Mouse (Mus musculus): ENCODE data around the gene Ttyh3. TPM values are rescaled to one million over a fixed set of nuclear protein-coding genes. Genes with fewer than 3 reads are reported as not detected.
"Not testable (repeated sequence)": the region's sequence is repeated elsewhere in the genome, so short reads cannot be mapped to it uniquely, and the experiment has no call there.

Gene Ttyh3
- 32.1 and 52.5 TPM in 2 replicates for polyA plus RNA-seq (2016; fragmentation: Nextera tagmentation; extraction: Ambion mirVana)

GRCm38 (mm10) chr5:140648519-140649100 is at the start of gene Ttyh3:
Gene Ttyh3 (minus strand): TSS chr5:140649031.
- peaks cover 37% of the 10 kb centered on the region for H3K36me3 ChIP-seq
- under 1% methylated on average over 62 of the region's 62 CpGs for WGBS
- no peaks in the 10 kb centered on the region for H3K9me3 ChIP-seq
- H3K4me3 ChIP-seq, result peak within 1 kb of the TSS; percentile 98
- no peaks in the 10 kb centered on the region; the same call in 1 of the 2 replicates for H3K27me3 ChIP-seq (ENCODE audit: insufficient read depth, poor library complexity, severe bottlenecking)
- H3K27ac ChIP-seq, result peak within 1 kb of the TSS; percentile 100
- H3K4me1 ChIP-seq (replicated peaks), result peaks cover 52% of the 10 kb centered on the region
- no peak for DNase-seq (ENCODE audit: low spot score)

DNA sequence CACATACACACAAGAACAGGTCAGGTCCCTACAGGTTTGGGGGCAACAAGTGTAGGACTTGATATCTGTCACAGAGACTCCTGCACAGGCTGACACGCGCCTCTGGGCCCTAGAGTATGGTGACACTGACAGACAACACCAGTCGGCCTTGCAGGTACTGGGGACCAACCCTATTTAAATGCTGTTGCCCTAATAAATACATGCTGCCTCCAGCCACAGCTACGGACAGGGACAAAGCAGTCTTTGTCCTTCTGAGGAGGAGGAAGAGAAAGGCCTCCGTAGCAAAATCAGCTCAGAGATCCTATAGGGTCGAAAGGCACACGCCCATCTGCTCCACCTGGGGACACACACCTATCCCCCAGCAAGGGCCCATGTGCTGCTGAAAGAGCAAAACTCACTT is 47.2 kb upstream of the Ttyh3 start:
- Histone ChIP-seq H3K36me3 (peaks cover 75% of the 10 kb centered on the region), H3K9me3 (no peaks in the 10 kb centered on the region), H3K4me1 (replicated peaks) (peaks cover 23% of the 10 kb centered on the region), H3K27me3 (ENCODE audit: insufficient read depth, poor library complexity, severe bottlenecking) (no peaks in the 10 kb centered on the region), H3K4me3 (no peak overlapping the region), H3K27ac (no peak overlapping the region)
- DNase-seq (ENCODE audit: low spot score), result no peak
- 81% methylated on average over 7 of the region's 7 CpGs for WGBS

DNA sequence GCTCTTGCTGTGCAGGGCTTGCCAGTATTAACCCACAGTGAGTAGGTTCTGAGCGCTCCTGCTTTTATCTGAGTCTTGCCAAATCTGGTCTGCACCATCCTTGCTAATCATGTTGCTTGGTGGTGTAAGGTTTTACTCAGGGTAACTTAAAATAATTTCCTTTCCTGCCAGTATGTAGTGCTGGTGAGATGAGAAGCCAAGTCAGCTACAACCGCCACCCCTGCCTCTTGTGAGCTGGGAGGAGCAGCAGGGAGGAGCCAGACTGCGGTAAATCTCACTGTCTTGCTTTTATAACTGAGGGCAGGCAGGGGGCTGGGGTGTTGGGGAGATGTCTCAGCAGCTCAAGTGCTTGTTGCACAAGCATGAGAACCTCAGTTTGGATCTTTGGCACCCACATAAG is 39.6 kb upstream of the Ttyh3 start:
- Histone ChIP-seq H3K4me1 (replicated peaks) (0 out of 2 replicates have a peak, but pooled peaks cover 3% of the 10 kb centered on the region), H3K27me3 (ENCODE audit: insufficient read depth, poor library complexity, severe bottlenecking) (no peaks in the 10 kb centered on the region), H3K27ac (no peak overlapping the region), H3K4me3 (no peak overlapping the region), H3K36me3 (peaks cover 80% of the 10 kb centered on the region), H3K9me3 (no peaks in the 10 kb centered on the region)
- DNase-seq (ENCODE audit: low spot score), result no peak
- 88% methylated on average over 3 of the region's 3 CpGs for WGBS

DNA sequence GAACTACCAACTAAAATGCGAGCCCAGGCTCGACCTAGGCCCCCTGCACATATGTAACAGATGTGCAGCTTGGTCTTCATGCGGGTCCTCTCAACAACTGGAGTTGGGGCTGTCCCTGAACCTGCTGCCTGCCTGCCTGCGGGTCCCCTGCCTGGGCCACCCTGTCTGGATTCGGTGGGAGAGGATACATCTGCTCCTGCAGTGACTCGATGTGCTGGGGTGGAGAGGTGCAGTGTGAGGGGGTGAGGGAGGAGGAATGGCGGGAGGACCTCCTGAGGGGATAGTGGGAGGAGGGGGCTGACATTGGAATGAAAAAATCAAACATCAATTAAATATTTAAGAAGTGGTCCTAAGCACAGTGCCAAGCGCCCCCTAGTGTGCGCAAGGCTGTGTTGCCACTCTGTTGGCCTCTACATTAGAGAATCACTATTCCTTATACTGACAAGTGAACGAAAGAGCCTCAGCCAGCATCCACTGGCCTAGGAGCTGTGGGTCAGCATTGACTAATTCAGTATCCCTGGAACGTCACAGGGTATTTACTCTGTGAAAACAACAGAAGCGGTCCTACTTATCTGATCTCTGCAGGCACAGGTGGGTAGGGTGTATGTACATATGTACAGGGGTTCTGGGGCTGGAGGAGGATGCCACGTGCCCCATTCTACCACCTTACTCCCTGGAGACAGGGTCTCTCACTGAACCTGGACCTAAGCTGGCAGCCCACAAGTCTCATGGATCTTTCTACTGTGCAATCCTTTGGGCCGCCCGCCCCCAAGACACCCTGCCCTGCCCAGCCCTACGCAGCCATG is 35.7 kb upstream of the Ttyh3 start:
- peak; percentile 43 for DNase-seq (ENCODE audit: low spot score)
- peaks cover 72% of the 10 kb centered on the region for H3K36me3 ChIP-seq
- H3K9me3 ChIP-seq, result no peaks in the 10 kb centered on the region
- H3K27ac ChIP-seq, result no peak overlapping the region
- H3K4me3 ChIP-seq, result no peak overlapping the region
- WGBS, result 63% methylated on average over 16 of the region's 16 CpGs
- H3K27me3 ChIP-seq (ENCODE audit: insufficient read depth, poor library complexity, severe bottlenecking), result no peaks in the 10 kb centered on the region
- 0 out of 2 replicates have a peak, but pooled peaks cover 3% of the 10 kb centered on the region for H3K4me1 ChIP-seq (replicated peaks)

DNA sequence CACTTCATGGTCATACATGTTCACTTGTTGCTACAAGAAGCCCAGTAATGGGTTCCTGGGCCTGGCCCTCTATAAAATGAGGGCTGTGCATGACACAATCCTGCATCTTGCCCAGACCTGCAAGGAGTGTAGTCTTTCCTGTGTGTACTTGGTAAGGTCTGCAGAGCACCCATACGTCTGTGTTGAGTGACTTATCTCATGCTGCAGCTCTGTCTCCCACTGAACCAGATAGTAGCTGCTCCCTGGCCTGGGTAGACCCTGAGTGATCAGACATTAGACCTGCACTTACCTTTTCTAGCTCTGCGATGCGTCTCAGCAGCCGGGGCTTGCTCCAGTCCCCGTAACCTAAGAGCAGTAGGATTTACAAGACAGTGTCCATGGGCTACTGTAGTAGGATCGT is 33.3 kb upstream of the Ttyh3 start:
- no peak overlapping the region for H3K27ac ChIP-seq
- 96% methylated on average over 6 of the region's 6 CpGs for WGBS
- 0 out of 2 replicates have a peak, but pooled peaks cover 3% of the 10 kb centered on the region for H3K4me1 ChIP-seq (replicated peaks)
- no peak overlapping the region for H3K4me3 ChIP-seq
- no peaks in the 10 kb centered on the region for H3K9me3 ChIP-seq
- H3K27me3 ChIP-seq (ENCODE audit: insufficient read depth, poor library complexity, severe bottlenecking), result no peaks in the 10 kb centered on the region
- DNase-seq (ENCODE audit: low spot score), result no peak
- H3K36me3 ChIP-seq, result peaks cover 72% of the 10 kb centered on the region

DNA sequence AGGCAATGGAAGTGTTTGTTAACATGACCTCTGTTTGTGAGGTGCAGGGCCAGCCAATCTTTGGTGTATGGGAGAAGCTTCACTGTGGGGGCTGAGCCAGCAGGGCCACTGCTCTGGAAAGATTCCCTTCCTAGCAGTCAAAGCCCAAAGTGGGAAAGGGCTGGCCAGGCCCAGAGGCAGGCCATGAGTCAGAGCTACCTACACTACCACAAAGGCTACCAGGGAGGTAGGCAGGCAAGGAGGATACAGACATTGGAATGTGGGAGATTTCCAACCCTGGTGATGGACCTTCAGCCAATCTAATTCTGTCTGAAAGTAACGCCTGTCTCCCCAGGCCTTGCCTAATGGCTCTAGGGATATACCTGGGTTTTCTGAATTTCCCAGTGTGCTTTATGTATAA is 32.1 kb upstream of the Ttyh3 start:
- Histone ChIP-seq H3K27me3 (ENCODE audit: insufficient read depth, poor library complexity, severe bottlenecking) (no peaks in the 10 kb centered on the region), H3K27ac (no peak overlapping the region), H3K36me3 (peaks cover 72% of the 10 kb centered on the region), H3K9me3 (no peaks in the 10 kb centered on the region), H3K4me1 (replicated peaks) (0 out of 2 replicates have a peak, but pooled peaks cover 3% of the 10 kb centered on the region), H3K4me3 (no peak overlapping the region)
- WGBS, result 94% methylated on average over 1 of the region's 1 CpGs
- no peak for DNase-seq (ENCODE audit: low spot score)

- Histone ChIP-seq H3K36me3 (peaks cover 75% of the 10 kb centered on the region), H3K4me3 (no peak overlapping the region), H3K27ac (no peak overlapping the region), H3K9me3 (no peaks in the 10 kb centered on the region), H3K27me3 (ENCODE audit: insufficient read depth, poor library complexity, severe bottlenecking) (no peaks in the 10 kb centered on the region), H3K4me1 (replicated peaks) (0 out of 2 replicates have a peak, but pooled peaks cover 3% of the 10 kb centered on the region)
- 88% methylated on average over 6 of the region's 6 CpGs for WGBS
- no peak for DNase-seq (ENCODE audit: low spot score)
Observed at GRCm38 (mm10) chr5:140680051-140680450, 31.2 kb upstream of the Ttyh3 start.

DNA sequence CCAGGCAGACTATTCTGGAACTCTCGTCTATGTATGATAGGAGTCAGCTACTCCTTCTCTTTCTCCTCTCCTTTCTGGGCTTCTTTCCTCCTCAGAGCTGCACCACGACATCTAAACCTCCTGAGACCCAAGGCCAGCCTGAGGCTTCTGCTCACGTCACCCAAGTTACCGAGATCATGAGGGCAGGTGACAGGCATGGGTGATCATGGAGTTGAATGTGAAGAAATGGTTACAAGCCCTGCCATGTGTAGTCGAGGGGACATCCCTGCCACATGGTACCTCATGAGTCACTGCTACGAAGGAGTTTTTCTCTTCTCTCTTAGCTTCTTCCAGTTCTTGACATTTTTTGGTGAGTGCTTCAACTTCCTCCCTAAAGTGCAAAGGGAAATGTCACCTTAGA is 28.3 kb upstream of the Ttyh3 start:
- H3K4me1 ChIP-seq (replicated peaks), result no peaks in the 10 kb centered on the region
- WGBS, result 90% methylated on average over 6 of the region's 6 CpGs
- no peak overlapping the region for H3K27ac ChIP-seq
- H3K36me3 ChIP-seq, result peaks cover 86% of the 10 kb centered on the region
- no peaks in the 10 kb centered on the region for H3K9me3 ChIP-seq
- H3K27me3 ChIP-seq (ENCODE audit: insufficient read depth, poor library complexity, severe bottlenecking), result no peaks in the 10 kb centered on the region
- no peak for DNase-seq (ENCODE audit: low spot score)
- no peak overlapping the region for H3K4me3 ChIP-seq

GRCm38 (mm10) chr5:140675640-140676039 is 26.8 kb upstream of the Ttyh3 start:
- Histone ChIP-seq H3K36me3 (peaks cover 92% of the 10 kb centered on the region), H3K27ac (no peak overlapping the region), H3K4me3 (no peak overlapping the region), H3K4me1 (replicated peaks) (no peaks in the 10 kb centered on the region), H3K9me3 (no peaks in the 10 kb centered on the region), H3K27me3 (ENCODE audit: insufficient read depth, poor library complexity, severe bottlenecking) (no peaks in the 10 kb centered on the region)
- 89% methylated on average over 11 of the region's 11 CpGs for WGBS
- no peak for DNase-seq (ENCODE audit: low spot score)

GRCm38 (mm10) chr5:140675079-140675478 is 26.2 kb upstream of the Ttyh3 start:
- H3K36me3 ChIP-seq, result peaks cover 92% of the 10 kb centered on the region

DNA sequence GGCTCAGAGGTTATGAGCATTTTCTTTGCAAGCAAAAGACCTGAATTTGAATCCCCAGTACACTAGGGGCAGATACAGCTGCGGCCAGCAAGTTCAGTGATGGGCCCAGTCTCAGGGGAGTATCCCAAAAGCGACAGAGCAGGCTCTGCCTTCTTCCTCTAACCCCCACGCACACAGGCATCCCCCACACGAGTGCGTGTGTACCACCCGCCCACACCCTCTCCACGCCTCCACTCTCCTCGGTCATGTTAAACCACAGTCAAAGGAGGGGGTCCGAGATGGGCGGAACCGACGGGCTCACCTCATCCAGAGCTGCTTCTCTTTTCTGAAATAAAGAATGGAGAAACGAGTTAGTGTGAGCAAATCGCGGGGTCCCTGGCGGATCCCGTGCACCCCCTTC is 25.2 kb upstream of the Ttyh3 start:
- H3K27me3 ChIP-seq (ENCODE audit: insufficient read depth, poor library complexity, severe bottlenecking), result no peaks in the 10 kb centered on the region
- peaks cover 92% of the 10 kb centered on the region for H3K36me3 ChIP-seq
- WGBS, result 91% methylated on average over 17 of the region's 17 CpGs

More at GRCm38 (mm10) chr5:140675079-140675478, 26.2 kb upstream of the Ttyh3 start:
- H3K27me3 ChIP-seq (ENCODE audit: insufficient read depth, poor library complexity, severe bottlenecking), result no peaks in the 10 kb centered on the region
- no peak overlapping the region for H3K27ac ChIP-seq
- no peak overlapping the region for H3K4me3 ChIP-seq
- 89% methylated on average over 11 of the region's 11 CpGs for WGBS
- no peaks in the 10 kb centered on the region for H3K9me3 ChIP-seq
- DNase-seq (ENCODE audit: low spot score), result no peak
- H3K4me1 ChIP-seq (replicated peaks), result no peaks in the 10 kb centered on the region

DNA sequence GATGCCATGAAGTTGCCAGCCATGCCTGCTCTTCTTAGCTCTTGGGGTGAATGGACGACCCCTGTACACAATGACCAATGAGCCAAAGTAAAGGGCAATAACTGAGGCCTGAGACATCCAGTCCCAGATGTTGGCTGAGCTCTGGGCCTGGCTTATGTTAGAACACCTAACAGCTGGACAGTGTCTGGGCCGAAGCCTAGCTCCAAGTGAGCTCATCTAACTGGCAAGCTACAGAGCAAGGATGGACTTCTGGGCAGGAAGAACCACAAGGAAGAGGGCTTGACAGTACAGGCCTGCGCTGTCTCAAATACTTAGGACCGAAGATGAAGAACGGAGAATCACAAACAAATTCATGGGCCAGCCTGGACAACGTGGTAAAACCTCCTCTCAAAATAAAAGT is 23.8 kb upstream of the Ttyh3 start:
- H3K9me3 ChIP-seq; H3K4me1 ChIP-seq (replicated peaks); H3K27ac ChIP-seq; H3K27me3 ChIP-seq (ENCODE audit: insufficient read depth, poor library complexity, severe bottlenecking); DNase-seq (ENCODE audit: low spot score); H3K4me3 ChIP-seq: not testable (repeated sequence)
- 94% methylated on average over 6 of the region's 6 CpGs for WGBS
- peaks cover 92% of the 10 kb centered on the region for H3K36me3 ChIP-seq

More for the DNA sequence above, 25.2 kb upstream of the Ttyh3 start:
- Histone ChIP-seq H3K4me3 (no peak overlapping the region), H3K27ac (no peak overlapping the region), H3K4me1 (replicated peaks) (no peaks in the 10 kb centered on the region), H3K9me3 (peaks cover 3% of the 10 kb centered on the region)
- no peak for DNase-seq (ENCODE audit: low spot score)

GRCm38 (mm10) chr5:140672115-140672514 is 23.3 kb upstream of the Ttyh3 start:
- no peaks in the 10 kb centered on the region for H3K4me1 ChIP-seq (replicated peaks)

More at GRCm38 (mm10) chr5:140672115-140672514, 23.3 kb upstream of the Ttyh3 start:
- H3K9me3 ChIP-seq, result peaks cover 9% of the 10 kb centered on the region
- peaks cover 92% of the 10 kb centered on the region for H3K36me3 ChIP-seq
- no peaks in the 10 kb centered on the region for H3K27me3 ChIP-seq (ENCODE audit: insufficient read depth, poor library complexity, severe bottlenecking)
- WGBS, result 94% methylated on average over 6 of the region's 6 CpGs
- DNase-seq (ENCODE audit: low spot score), result no peak
- H3K27ac ChIP-seq, result no peak overlapping the region
- no peak overlapping the region for H3K4me3 ChIP-seq

Data from hindbrain, embryonic 10.5 days (tissue).